Mouse (Mus musculus) MEL (cell line): ENCODE results near the gene Flrt1. TPM values are rescaled to one million over a fixed set of nuclear protein-coding genes. Genes with fewer than 3 reads are reported as not detected.

Source experiments
- DNase-seq: peaks from one replicate; pipeline ENCODE4 v3.0.0; 2011; ENCODE audit warnings: low read depth, low spot score
- H3K27ac ChIP-seq: 2 replicates; pipeline ENCODE4 v1.5.1; 2012; ENCODE audit warnings: low read depth, mild to moderate bottlenecking, control low read depth, low read length, moderate library complexity; ENCODE audit not compliant: control insufficient read depth
- H3K27me3 ChIP-seq, 2 experiments: fragments of 150-350 bp in 1 of 2; sonication (generic) in 1 of 2; 2 replicates each; pipeline ENCODE4 v1.6.1; 2012; ENCODE audit warnings: low read length in 2 of 2, mild to moderate bottlenecking in 2 of 2, improper control_type of control experiment in 1 of 2, moderate library complexity in 1 of 2; ENCODE audit not compliant: insufficient read depth in 2 of 2, control insufficient read depth in 1 of 2
- H3K36me3 ChIP-seq, 2 experiments: 2 replicates each; pipeline ENCODE4 v1.6.1; 2012 to 2014; ENCODE audit warnings: low read length in 2 of 2, improper control_type of control experiment in 1 of 2, inconsistent platforms in 1 of 2, mild to moderate bottlenecking in 1 of 2; ENCODE audit not compliant: insufficient read depth in 2 of 2, control insufficient read depth in 1 of 2
- H3K4me1 ChIP-seq, 2 experiments: fragments of 150-350 bp in 1 of 2; sonication (generic) in 1 of 2; 2 replicates each; pipeline ENCODE4 v1.6.1; 2012; ENCODE audit warnings: low read length in 2 of 2, improper control_type of control experiment in 1 of 2, mild to moderate bottlenecking in 1 of 2; ENCODE audit not compliant: insufficient read depth in 2 of 2, control insufficient read depth in 1 of 2
- H3K4me3 ChIP-seq, 2 experiments: fragments of 150-350 bp in 1 of 2; sonication (generic) in 1 of 2; 2 replicates each; pipeline ENCODE4 v1.5.1; 2012; ENCODE audit warnings: low read depth in 2 of 2, low read length in 2 of 2, mild to moderate bottlenecking in 2 of 2, moderate library complexity in 2 of 2, control low read depth in 1 of 2, improper control_type of control experiment in 1 of 2; ENCODE audit not compliant: control insufficient read depth in 1 of 2, insufficient read depth in 1 of 2
- H3K79me2 ChIP-seq: 2 replicates; pipeline ENCODE4 v1.6.1; 2012; ENCODE audit warnings: mild to moderate bottlenecking, low read length, moderate library complexity; ENCODE audit not compliant: control insufficient read depth, poor library complexity, insufficient read depth
- H3K9ac ChIP-seq: 2 replicates; pipeline ENCODE4 v1.6.1; 2012; ENCODE audit warnings: low read depth, mild to moderate bottlenecking, control low read depth, low read length, moderate library complexity; ENCODE audit not compliant: control insufficient read depth, poor library complexity, severe bottlenecking
- H3K9me3 ChIP-seq: fragments of 150-350 bp; sonication (generic); replicated peaks from 2 replicates; pipeline ENCODE4 v1.6.1; 2012; ENCODE audit warnings: mild to moderate bottlenecking, low read length, improper control_type of control experiment, moderate library complexity; ENCODE audit not compliant: insufficient read depth
- BHLHE40 ChIP-seq: IDR thresholded peaks from 2 replicates; pipeline ENCODE4 v1.6.1; 2012; ENCODE audit warnings: low read depth, mild to moderate bottlenecking, inconsistent platforms, low read length, improper control_type of control experiment, borderline replicate concordance
- CHD1 ChIP-seq: IDR thresholded peaks from 2 replicates; pipeline ENCODE4 v1.6.1; 2012; ENCODE audit warnings: low read depth, mild to moderate bottlenecking, inconsistent platforms, low read length, improper control_type of control experiment
- CHD2 ChIP-seq: IDR thresholded peaks from 2 replicates; pipeline ENCODE4 v1.6.1; 2011; ENCODE audit warnings: low read length, improper control_type of control experiment
- ELF1 ChIP-seq: IDR thresholded peaks from 2 replicates; pipeline ENCODE4 v1.6.1; 2014; ENCODE audit warnings: low read depth, mild to moderate bottlenecking, inconsistent platforms, low read length, improper control_type of control experiment, moderate library complexity
- EP300 ChIP-seq, 2 experiments: IDR thresholded peaks; 2 replicates each; pipeline ENCODE4 v1.6.1; 2011; ENCODE audit warnings: improper control_type of control experiment in 2 of 2, low read length in 2 of 2, low read depth in 1 of 2, mild to moderate bottlenecking in 1 of 2
- ETS1 ChIP-seq: IDR thresholded peaks from 2 replicates; pipeline ENCODE4 v1.6.1; 2012; ENCODE audit warnings: low read depth, mild to moderate bottlenecking, inconsistent platforms, low read length, improper control_type of control experiment, moderate library complexity
- GABPA ChIP-seq: IDR thresholded peaks from 2 replicates; pipeline ENCODE4 v1.6.1; 2012; ENCODE audit warnings: low read depth, mild to moderate bottlenecking, inconsistent platforms, low read length, improper control_type of control experiment, moderate library complexity
- GATA1 ChIP-seq: IDR thresholded peaks from 2 replicates; pipeline ENCODE4 v1.6.1; 2011; ENCODE audit warnings: low read depth, low read length, improper control_type of control experiment
- KAT2A ChIP-seq: conservative IDR thresholded peaks from 2 replicates; pipeline ENCODE4 v1.6.1; 2012; ENCODE audit warnings: low read depth, low read length, improper control_type of control experiment, inconsistent platforms
- MAX ChIP-seq: IDR thresholded peaks from 2 replicates; pipeline ENCODE4 v1.6.1; 2011; ENCODE audit warnings: low read length, improper control_type of control experiment
- MAZ ChIP-seq: IDR thresholded peaks from 2 replicates; pipeline ENCODE4 v1.6.1; 2012; ENCODE audit warnings: low read depth, mild to moderate bottlenecking, inconsistent platforms, low read length, improper control_type of control experiment
- MEF2A ChIP-seq: IDR thresholded peaks from 2 replicates; pipeline ENCODE4 v1.6.1; 2014; ENCODE audit warnings: low read depth, mild to moderate bottlenecking, inconsistent platforms, low read length, improper control_type of control experiment; ENCODE audit not compliant: poor library complexity, insufficient replicate concordance, severe bottlenecking; ENCODE audit errors: extremely low read depth
- MYB ChIP-seq: IDR thresholded peaks from 2 replicates; pipeline ENCODE4 v1.6.1; 2011; ENCODE audit warnings: mild to moderate bottlenecking, low read depth, low read length, improper control_type of control experiment
- MYC ChIP-seq: IDR thresholded peaks from 2 replicates; pipeline ENCODE4 v1.6.1; 2011; ENCODE audit warnings: low read depth, mild to moderate bottlenecking, low read length, improper control_type of control experiment, moderate library complexity
- NELFE ChIP-seq: IDR thresholded peaks from 2 replicates; pipeline ENCODE4 v1.6.1; 2011; ENCODE audit warnings: low read depth, low read length, improper control_type of control experiment
- POLR2AphosphoS5 ChIP-seq: IDR thresholded peaks from 2 replicates; pipeline ENCODE4 v1.6.1; 2012; ENCODE audit warnings: low read depth, borderline replicate concordance, mild to moderate bottlenecking, inconsistent platforms, low read length, moderate library complexity, mixed read lengths
- RAD21 ChIP-seq: IDR thresholded peaks from 2 replicates; pipeline ENCODE4 v1.6.1; 2011; ENCODE audit warnings: mild to moderate bottlenecking, low read depth, low read length, improper control_type of control experiment
- RCOR1 ChIP-seq: IDR thresholded peaks from 2 replicates; pipeline ENCODE4 v1.6.1; 2012; ENCODE audit warnings: low read depth, mild to moderate bottlenecking, inconsistent platforms, low read length, improper control_type of control experiment
- TBP ChIP-seq: IDR thresholded peaks from 2 replicates; pipeline ENCODE4 v1.8.0; 2011; ENCODE audit warnings: low read depth, low read length, improper control_type of control experiment
- UBTF ChIP-seq: IDR thresholded peaks from 2 replicates; pipeline ENCODE4 v1.6.1; 2012; ENCODE audit warnings: low read depth, mild to moderate bottlenecking, inconsistent platforms, low read length, improper control_type of control experiment, moderate library complexity, borderline replicate concordance; ENCODE audit not compliant: insufficient read depth
- USF1 ChIP-seq: IDR thresholded peaks from 2 replicates; pipeline ENCODE4 v1.6.1; 2014; ENCODE audit warnings: low read depth, mild to moderate bottlenecking, inconsistent platforms, low read length, improper control_type of control experiment, moderate library complexity
- USF2 ChIP-seq, 2 experiments: IDR thresholded peaks; 2 replicates each; pipeline ENCODE4 v1.6.1; 2011 to 2012; ENCODE audit warnings: improper control_type of control experiment in 2 of 2, low read length in 2 of 2, borderline replicate concordance in 1 of 2, inconsistent platforms in 1 of 2, low read depth in 1 of 2, mild to moderate bottlenecking in 1 of 2; ENCODE audit not compliant: insufficient read depth in 1 of 2
- ZC3H11A ChIP-seq: IDR thresholded peaks from 2 replicates; pipeline ENCODE4 v1.6.1; 2012; ENCODE audit warnings: low read depth, mild to moderate bottlenecking, inconsistent platforms, low read length, improper control_type of control experiment
- ZNF384 ChIP-seq: IDR thresholded peaks from 2 replicates; pipeline ENCODE4 v1.6.1; 2012; ENCODE audit warnings: low read depth, mild to moderate bottlenecking, inconsistent platforms, low read length, improper control_type of control experiment
- polyA plus RNA-seq, 2 experiments: library from polyadenylated mRNA; stranded (reverse) in 1 of 2; unstranded in 1 of 2; fragments of >175 nt in 1 of 2; fragments of >200 nt in 1 of 2; gene quantifications; 2 replicates each; pipeline versions ENCODE4 v1.2.1 to v1.2.4; 2012; ENCODE audit warnings: low replicate concordance in 2 of 2, low read depth in 1 of 2; ENCODE audit not compliant: insufficient read length in 2 of 2, insufficient read depth in 1 of 2, missing spikeins in 1 of 2
- total RNA-seq: library from RNA; depleted of rRNA; stranded (reverse); fragments of 300-350 nt; gene quantifications from 2 replicates; pipeline ENCODE4 v1.2.3, GENCODE M21; 2012

Gene Flrt1
- total and polyA plus RNA-seq, 3 experiments, result not detected

DNA sequence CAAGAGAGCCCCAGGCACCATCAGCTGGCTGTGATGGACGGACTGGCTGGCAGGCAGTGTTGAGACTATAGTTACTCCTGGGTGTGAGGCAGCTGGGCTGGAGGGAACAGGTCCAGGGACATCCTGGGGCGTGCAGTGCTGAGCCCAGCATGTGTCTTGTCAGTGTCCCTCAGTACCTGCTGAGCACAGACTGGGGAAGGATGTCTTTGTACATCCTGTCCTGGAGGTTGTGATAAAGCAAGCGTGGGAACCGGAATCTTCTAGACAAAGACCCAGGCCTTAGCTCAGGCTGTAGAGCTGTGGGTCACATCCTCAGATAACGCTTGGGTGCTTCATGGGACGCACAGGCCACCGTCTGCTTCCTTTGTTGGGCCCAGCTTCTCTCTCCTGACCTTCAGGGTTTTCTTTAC lies 15.7 kb downstream of the Flrt1 start:
- H3K4me3 ChIP-seq, result no peak overlapping the region
- H3K9ac ChIP-seq, result no peak overlapping the region
- no peak for TF ChIP-seq MEF2A
- TF ChIP-seq CHD2, result no peak
- TF ChIP-seq MYC, result no peak
- TF ChIP-seq ZNF384, result no peak
- TF ChIP-seq GABPA, result no peak
- TF ChIP-seq USF2 (IDR thresholded peaks at IDR 0.05; ENCODE audit: borderline replicate concordance in 1 of 2, insufficient read depth in 1 of 2, low read depth in 1 of 2, low read length in 2 of 2), result no peak
- TF ChIP-seq USF1, result no peak
- TF ChIP-seq ELF1, result no peak
- no peak for TF ChIP-seq MYB
- TF ChIP-seq ETS1, result no peak
- TF ChIP-seq MAZ, result no peak
- TF ChIP-seq TBP, result no peak
- no peak for TF ChIP-seq POLR2AphosphoS5
- no peak for TF ChIP-seq ZC3H11A
- TF ChIP-seq EP300 (IDR thresholded peaks at IDR 0.05; ENCODE audit: low read depth in 1 of 2, low read length in 2 of 2), result no peak
- TF ChIP-seq RAD21, result no peak
- no peak for TF ChIP-seq RCOR1
- TF ChIP-seq CHD1, result no peak
- no peak for TF ChIP-seq KAT2A
- TF ChIP-seq NELFE, result no peak
- no peaks in the 10 kb centered on the region for H3K27me3 ChIP-seq
- no peak for DNase-seq
- no peaks in the 10 kb centered on the region for H3K9me3 ChIP-seq
- no peaks in the 10 kb centered on the region for H3K4me1 ChIP-seq
- H3K79me2 ChIP-seq, result no peaks in the 10 kb centered on the region
- H3K27ac ChIP-seq, result no peak overlapping the region
- H3K36me3 ChIP-seq, result no peaks in the 10 kb centered on the region

DNA sequence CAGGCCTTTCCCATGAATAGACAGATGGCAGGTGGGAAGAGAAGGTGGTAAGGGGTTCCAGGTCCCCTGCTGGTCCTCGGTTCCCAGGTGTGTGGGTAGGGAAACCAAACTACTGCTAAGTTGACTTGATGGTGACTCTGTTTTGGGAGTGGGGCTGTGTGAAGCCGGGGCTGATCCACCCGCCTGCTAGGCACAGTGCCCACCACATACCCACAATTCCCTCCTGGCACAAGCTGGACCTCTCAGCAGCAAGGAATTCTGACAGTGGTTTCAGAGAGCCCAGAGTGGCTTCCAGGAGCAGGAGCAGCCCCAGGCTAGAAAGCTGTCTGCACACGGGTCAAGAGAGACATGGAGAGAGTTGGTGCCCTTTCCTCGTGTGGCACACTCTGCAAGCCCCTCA lies 16.5 kb downstream of the Flrt1 start:
- no peaks in the 10 kb centered on the region for H3K36me3 ChIP-seq
- DNase-seq, result no peak
- no peaks in the 10 kb centered on the region for H3K27me3 ChIP-seq
- H3K79me2 ChIP-seq, result no peaks in the 10 kb centered on the region
- TF ChIP-seq GATA1, result no peak
- no peak for TF ChIP-seq BHLHE40
- TF ChIP-seq CHD1, result no peak
- TF ChIP-seq UBTF, result no peak
- TF ChIP-seq MAX, result no peak
- TF ChIP-seq ZNF384, result no peak
- TF ChIP-seq TBP, result no peak
- TF ChIP-seq RCOR1, result no peak
- TF ChIP-seq MYB, result no peak
- H3K4me1 ChIP-seq, result no peaks in the 10 kb centered on the region
- no peak overlapping the region for H3K9ac ChIP-seq
- no peak overlapping the region for H3K4me3 ChIP-seq
- no peak overlapping the region for H3K27ac ChIP-seq
- no peaks in the 10 kb centered on the region for H3K9me3 ChIP-seq
